Mouse (Mus musculus) embryonic facial prominence, embryonic 12.5 days (tissue): ENCODE results near the gene Gm28845. TPM values are rescaled to one million over a fixed set of nuclear protein-coding genes. Genes with fewer than 3 reads are reported as not detected.

Experiments used
- ATAC-seq: fragments of 200-750 bp; cut with Nextera tagmentation; 2 replicates; pipeline ENCODE4 v1.8.0; 2017; ENCODE audit not compliant: insufficient number of reproducible peaks, insufficient read depth, low FRiP score, low TSS enrichment
- H3K27ac ChIP-seq: fragments of 300-500 bp; sonication (generic); 2 replicates; pipeline ENCODE4 v1.5.1; 2016; ENCODE audit warnings: mild to moderate bottlenecking
- H3K27me3 ChIP-seq: fragments of 300-500 bp; sonication (generic); 2 replicates; pipeline ENCODE4 v1.6.1; 2016; ENCODE audit warnings: mild to moderate bottlenecking, moderate library complexity
- H3K36me3 ChIP-seq: fragments of 300-500 bp; sonication (generic); 2 replicates; pipeline ENCODE4 v1.6.1; 2016; ENCODE audit warnings: mild to moderate bottlenecking
- H3K4me1 ChIP-seq: fragments of 300-500 bp; sonication (generic); 2 replicates; pipeline ENCODE4 v1.6.1; 2016
- H3K4me2 ChIP-seq: fragments of 300-500 bp; sonication (generic); replicated peaks from 2 replicates; pipeline ENCODE4 v1.6.1; 2016; ENCODE audit warnings: mild to moderate bottlenecking, moderate library complexity
- H3K4me3 ChIP-seq: fragments of 300-500 bp; sonication (generic); 2 replicates; pipeline ENCODE4 v1.5.1; 2016; ENCODE audit warnings: mild to moderate bottlenecking
- H3K9ac ChIP-seq: fragments of 300-500 bp; sonication (generic); 2 replicates; pipeline ENCODE4 v1.6.1; 2016; ENCODE audit warnings: mild to moderate bottlenecking, moderate library complexity
- H3K9me3 ChIP-seq: fragments of 300-500 bp; sonication (generic); 2 replicates; pipeline ENCODE4 v1.6.1; 2016; ENCODE audit warnings: mild to moderate bottlenecking, moderate library complexity
- WGBS: fragments of 180-500 bp; shearing (Covaris S2); methylation state at CpG from one replicate; pipeline ENCODE4 v1.1.7; 2016; 5-methylcytosine and 5-hydroxymethylcytosine counted together
- polyA plus RNA-seq: library from polyadenylated mRNA; unstranded; fragments of >200 nt; fragmentation: Nextera tagmentation; extraction: Ambion mirVana; gene quantifications from 2 replicates; pipeline ENCODE4 v1.2.1, GENCODE M21; 2016

The Gm28845 gene
- polyA plus RNA-seq, 1 experiment from 2014 or later, result not detected

GRCm38 (mm10) chr1:65096953-65097352 lies 22.4 kb downstream of the Gm28845 start:
- H3K4me3 ChIP-seq, result no peak overlapping the region
- ATAC-seq, result no peak
- no peak overlapping the region for H3K9ac ChIP-seq
- no peak overlapping the region for H3K27ac ChIP-seq
- H3K4me2 ChIP-seq, result no peak overlapping the region
- no peaks in the 10 kb centered on the region for H3K9me3 ChIP-seq
- H3K36me3 ChIP-seq, result no peaks in the 10 kb centered on the region
- no peaks in the 10 kb centered on the region for H3K4me1 ChIP-seq
- 80% methylated on average over 3 of the region's 3 CpGs for WGBS
- H3K27me3 ChIP-seq, result no peaks in the 10 kb centered on the region

GRCm38 (mm10) chr1:65091566-65091965 lies 27.8 kb downstream of the Gm28845 start:
- Histone ChIP-seq H3K4me1 (no peaks in the 10 kb centered on the region), H3K4me2 (no peak overlapping the region), H3K9ac (no peak overlapping the region), H3K36me3 (no peaks in the 10 kb centered on the region), H3K9me3 (no peaks in the 10 kb centered on the region), H3K27me3 (no peaks in the 10 kb centered on the region), H3K27ac (no peak overlapping the region), H3K4me3 (no peak overlapping the region)
- ATAC-seq, result no peak
- 86% methylated on average over 3 of the region's 3 CpGs for WGBS

- Histone ChIP-seq H3K36me3 (no peaks in the 10 kb centered on the region), H3K9ac (no peak overlapping the region), H3K9me3 (no peaks in the 10 kb centered on the region), H3K4me3 (no peak overlapping the region), H3K27ac (no peak overlapping the region), H3K27me3 (no peaks in the 10 kb centered on the region), H3K4me1 (no peaks in the 10 kb centered on the region), H3K4me2 (no peak overlapping the region)
- WGBS, result 75% methylated on average over 2 of the region's 2 CpGs
- no peak for ATAC-seq
These were observed 29.0 kb downstream of the Gm28845 start for GRCm38 (mm10) chr1:65090370-65090769.

- H3K9me3 ChIP-seq, result no peaks in the 10 kb centered on the region
- no peak overlapping the region for H3K4me3 ChIP-seq
- no peak for ATAC-seq
- no peak overlapping the region for H3K4me2 ChIP-seq
- H3K27me3 ChIP-seq, result no peaks in the 10 kb centered on the region
- no peaks in the 10 kb centered on the region for H3K4me1 ChIP-seq
- no peak overlapping the region for H3K9ac ChIP-seq
- H3K27ac ChIP-seq, result no peak overlapping the region
- no peaks in the 10 kb centered on the region for H3K36me3 ChIP-seq
- 75% methylated on average over 6 of the region's 6 CpGs for WGBS
These were observed 30.6 kb downstream of the Gm28845 start for GRCm38 (mm10) chr1:65088567-65089356.

GRCm38 (mm10) chr1:65082188-65082587 lies 37.2 kb downstream of the Gm28845 start, which contains the start of gene Crygb:
Gene Crygb (minus strand): TSS chr1:65082288.
- no peak within 1 kb of the TSS for H3K27ac ChIP-seq
- no peak within 1 kb of the TSS for H3K4me3 ChIP-seq
- 29% methylated on average over 7 of the region's 7 CpGs for WGBS
- no peaks in the 10 kb centered on the region for H3K36me3 ChIP-seq
- no peaks in the 10 kb centered on the region for H3K27me3 ChIP-seq
- no peak within 1 kb of the TSS for H3K9ac ChIP-seq
- ATAC-seq, result no peak
- H3K4me2 ChIP-seq, result no peak within 1 kb of the TSS
- no peaks in the 10 kb centered on the region for H3K9me3 ChIP-seq
- H3K4me1 ChIP-seq, result peaks cover 4% of the 10 kb centered on the region; the same call in 1 of the 2 replicates

- H3K9me3 ChIP-seq, result no peaks in the 10 kb centered on the region
- no peaks in the 10 kb centered on the region for H3K27me3 ChIP-seq
- H3K9ac ChIP-seq, result no peak overlapping the region
- H3K4me1 ChIP-seq, result no peaks in the 10 kb centered on the region
- WGBS, result 17% methylated on average over 5 of the region's 5 CpGs
- H3K27ac ChIP-seq, result no peak overlapping the region
- no peak overlapping the region for H3K4me3 ChIP-seq
- H3K36me3 ChIP-seq, result no peaks in the 10 kb centered on the region
- no peak for ATAC-seq
- H3K4me2 ChIP-seq, result no peak overlapping the region
These were observed 43.8 kb downstream of the Gm28845 start for GRCm38 (mm10) chr1:65075607-65076006.

- Histone ChIP-seq H3K9ac (no peak within 1 kb of the TSS), H3K36me3 (no peaks in the 10 kb centered on the region), H3K27me3 (no peaks in the 10 kb centered on the region), H3K9me3 (no peaks in the 10 kb centered on the region), H3K27ac (no peak within 1 kb of the TSS), H3K4me3 (no peak within 1 kb of the TSS), H3K4me1 (no peaks in the 10 kb centered on the region), H3K4me2 (no peak within 1 kb of the TSS)
- WGBS, result 62% methylated on average over 6 of the region's 6 CpGs
- ATAC-seq, result no peak
These were observed 45.8 kb downstream of the Gm28845 start, which contains the start of gene Crygc for GRCm38 (mm10) chr1:65073589-65073988. Gene Crygc (minus strand): TSS chr1:65073689.

GRCm38 (mm10) chr1:65067842-65068241 lies 51.5 kb downstream of the Gm28845 start:
- Histone ChIP-seq H3K4me1 (no peaks in the 10 kb centered on the region), H3K4me3 (no peak overlapping the region), H3K9ac (no peak overlapping the region), H3K36me3 (no peaks in the 10 kb centered on the region), H3K27ac (no peak overlapping the region), H3K27me3 (no peaks in the 10 kb centered on the region), H3K9me3 (no peaks in the 10 kb centered on the region), H3K4me2 (no peak overlapping the region)
- ATAC-seq, result no peak

- Histone ChIP-seq H3K36me3 (no peaks in the 10 kb centered on the region), H3K4me3 (no peak overlapping the region), H3K27me3 (no peaks in the 10 kb centered on the region), H3K27ac (no peak overlapping the region), H3K4me2 (no peak overlapping the region), H3K9ac (no peak overlapping the region), H3K4me1 (no peaks in the 10 kb centered on the region), H3K9me3 (no peaks in the 10 kb centered on the region)
- WGBS, result 88% methylated on average over 15 of the region's 15 CpGs
- no peak for ATAC-seq
These were observed 55.2 kb downstream of the Gm28845 start for GRCm38 (mm10) chr1:65064201-65064600.

- ATAC-seq, result no peak
- no peak within 1 kb of the TSS for H3K4me3 ChIP-seq
- H3K9me3 ChIP-seq, result no peaks in the 10 kb centered on the region
- H3K4me2 ChIP-seq, result no peak within 1 kb of the TSS
- H3K36me3 ChIP-seq, result no peaks in the 10 kb centered on the region
- 81% methylated on average over 8 of the region's 8 CpGs for WGBS
- H3K27ac ChIP-seq, result no peak within 1 kb of the TSS
- H3K9ac ChIP-seq, result no peak within 1 kb of the TSS
- H3K27me3 ChIP-seq, result no peaks in the 10 kb centered on the region
- H3K4me1 ChIP-seq, result no peaks in the 10 kb centered on the region
These were observed 56.0 kb downstream of the Gm28845 start, which contains the start of gene Crygd for GRCm38 (mm10) chr1:65063352-65063751. Gene Crygd (minus strand): TSS chr1:65063452.

- no peak overlapping the region for H3K4me2 ChIP-seq
- no peaks in the 10 kb centered on the region for H3K9me3 ChIP-seq
- WGBS, result 30% methylated on average over 2 of the region's 2 CpGs
- no peaks in the 10 kb centered on the region for H3K36me3 ChIP-seq
- no peak overlapping the region for H3K4me3 ChIP-seq
- H3K27ac ChIP-seq, result no peak overlapping the region
- H3K27me3 ChIP-seq, result no peaks in the 10 kb centered on the region
- 0 out of 2 replicates have a peak, but pooled peaks cover 9% of the 10 kb centered on the region for H3K4me1 ChIP-seq
- no peak for ATAC-seq
- H3K9ac ChIP-seq, result no peak overlapping the region
These were observed 67.2 kb downstream of the Gm28845 start for GRCm38 (mm10) chr1:65052140-65052539.

GRCm38 (mm10) chr1:65051696-65052095 lies 67.7 kb downstream of the Gm28845 start:
- Histone ChIP-seq H3K4me1 (0 out of 2 replicates have a peak, but pooled peaks cover 9% of the 10 kb centered on the region), H3K4me3 (no peak overlapping the region), H3K9me3 (no peaks in the 10 kb centered on the region), H3K27me3 (no peaks in the 10 kb centered on the region), H3K9ac (no peak overlapping the region), H3K4me2 (no peak overlapping the region), H3K27ac (no peak overlapping the region), H3K36me3 (no peaks in the 10 kb centered on the region)
- WGBS, result 62% methylated on average over 7 of the region's 7 CpGs
- no peak for ATAC-seq
